Mouse (Mus musculus) R1 (cell line): ENCODE measurements around the gene Spag9.

Source experiments
- DNase-seq: peaks from one replicate; pipeline ENCODE4 v3.0.0-alpha.2; 2018; ENCODE audit warnings: low read depth, low spot score

Spag9 gene

DNA sequence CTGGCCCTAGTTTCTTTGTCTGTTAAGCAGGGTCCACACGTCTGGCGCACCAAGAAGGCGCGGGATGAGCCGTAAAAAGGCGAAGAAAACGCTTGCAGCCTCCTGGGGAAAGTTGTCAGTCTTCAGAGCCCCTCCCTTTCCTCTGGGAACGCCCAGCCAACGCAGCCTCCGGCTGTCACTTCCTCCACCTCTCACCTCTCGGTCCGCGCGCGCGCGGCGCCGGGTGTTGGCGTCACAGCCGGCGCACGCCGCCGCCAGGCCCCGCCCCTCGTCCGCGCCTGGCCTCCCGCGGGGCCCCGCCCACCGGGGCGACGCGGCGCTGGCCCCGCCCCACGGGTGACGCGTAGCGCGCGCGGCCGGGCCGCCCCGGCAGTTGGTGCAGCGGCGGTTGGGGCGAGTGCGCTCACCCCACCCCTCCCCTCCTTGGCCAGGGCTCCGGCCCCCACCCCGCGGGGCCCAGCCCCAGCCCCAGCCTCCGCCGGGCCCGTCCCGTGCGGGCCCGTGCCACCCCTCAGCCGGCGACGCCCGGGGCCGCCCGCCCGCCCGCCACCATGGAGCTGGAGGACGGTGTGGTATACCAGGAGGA lies at the start of gene Spag9:
Gene Spag9, plus strand, starts transcription at position 372 of the 586 bp plus-strand sequence.
- peak; percentile 95 for DNase-seq

DNA sequence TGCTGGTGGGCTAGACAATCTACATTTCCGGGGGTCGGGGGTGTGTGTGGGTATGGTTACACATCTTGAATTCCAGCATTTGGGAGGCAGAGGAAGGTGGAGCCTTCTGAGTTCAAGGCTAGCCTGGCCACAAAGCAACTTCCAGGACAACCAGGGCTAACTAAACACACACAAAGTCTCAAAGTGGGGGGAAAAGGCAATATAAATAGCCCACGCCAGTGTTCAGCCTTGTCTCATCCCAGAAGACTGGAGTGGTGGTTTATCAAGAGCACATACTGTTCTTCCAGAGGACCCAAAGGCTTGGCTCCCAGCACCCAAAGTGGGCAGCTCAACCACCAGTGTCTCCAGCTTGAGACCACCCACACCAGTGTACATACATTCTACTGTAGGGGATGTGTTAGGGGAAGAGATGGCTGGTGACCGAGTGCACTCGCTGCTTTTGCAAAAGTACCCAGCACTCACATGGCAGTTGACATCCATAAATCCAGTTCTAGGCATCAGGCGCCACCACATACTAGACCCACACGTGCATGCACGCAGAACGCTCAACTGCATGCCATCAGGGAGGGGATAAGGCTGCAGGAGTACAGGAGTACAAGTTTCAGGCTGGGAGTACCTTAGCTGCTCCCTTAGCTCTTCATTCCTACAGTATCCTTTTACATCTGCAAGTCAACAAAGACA lies 46.9 kb upstream of the Spag9 start:
- DNase-seq: no peak

DNA sequence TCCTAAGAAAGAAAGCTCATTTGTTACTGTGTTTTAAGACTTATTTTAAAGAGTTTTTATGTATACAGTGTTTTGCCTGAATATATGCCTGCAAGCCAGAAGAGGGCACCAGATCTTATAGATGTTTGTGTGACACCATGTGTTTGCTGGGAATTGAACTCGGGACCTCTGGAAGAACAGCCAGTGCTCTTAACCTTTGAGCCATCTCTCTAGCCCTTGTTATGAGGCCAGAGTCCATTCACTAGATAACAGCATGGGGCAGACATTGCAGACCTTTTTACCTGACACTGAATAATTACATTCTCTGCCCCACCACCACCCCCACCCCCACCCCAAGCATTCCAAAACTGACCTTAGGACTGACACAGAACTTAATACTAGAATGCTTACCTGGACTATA lies 45.8 kb upstream of the Spag9 start:
- DNase-seq: no peak

DNA sequence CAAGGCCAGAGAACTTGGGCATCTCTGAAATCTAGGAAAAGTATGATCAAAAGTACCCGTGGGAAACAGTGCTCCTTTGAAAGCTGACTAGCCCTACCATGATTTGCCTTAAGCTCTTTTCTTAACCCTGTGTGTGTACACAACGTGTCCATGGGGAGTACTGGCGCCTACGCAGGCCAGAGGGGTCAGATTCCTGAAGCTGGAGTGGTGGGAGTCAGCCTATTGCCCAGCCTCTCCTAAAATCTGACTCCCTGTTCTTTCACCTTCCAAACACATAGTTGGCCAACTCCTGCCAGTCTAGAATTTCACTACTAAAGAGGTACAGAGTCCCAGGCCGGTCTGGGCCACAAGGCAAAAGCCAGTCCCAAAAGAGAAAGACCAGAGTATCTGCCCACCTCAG lies 43.5 kb upstream of the Spag9 start:
- no peak for DNase-seq

DNA sequence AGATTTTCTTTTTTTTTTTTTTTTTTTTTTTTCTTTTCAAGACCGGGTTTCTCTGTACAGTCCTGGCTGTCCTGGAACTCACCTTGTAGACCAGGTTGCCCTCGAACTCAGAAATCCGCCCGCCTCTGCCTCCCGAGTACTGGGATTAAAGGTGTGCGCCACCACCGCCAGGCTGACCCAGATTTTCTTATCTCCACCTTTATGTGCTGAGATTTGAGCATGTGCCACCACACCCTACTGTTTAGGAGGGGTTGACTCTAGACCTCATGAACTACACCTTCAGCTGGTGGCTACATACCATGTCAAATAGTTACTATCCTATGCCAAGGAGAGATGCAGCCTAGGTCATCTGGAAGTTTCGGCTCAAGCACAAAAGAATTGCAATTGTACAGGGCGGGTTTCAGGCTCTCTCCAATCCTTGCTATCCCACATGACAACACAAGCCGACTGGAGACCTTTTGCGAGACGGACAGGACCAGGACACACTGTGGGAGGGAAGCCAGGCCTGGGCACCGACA lies 41.1 kb upstream of the Spag9 start:
- peak; percentile 50 for DNase-seq

DNA sequence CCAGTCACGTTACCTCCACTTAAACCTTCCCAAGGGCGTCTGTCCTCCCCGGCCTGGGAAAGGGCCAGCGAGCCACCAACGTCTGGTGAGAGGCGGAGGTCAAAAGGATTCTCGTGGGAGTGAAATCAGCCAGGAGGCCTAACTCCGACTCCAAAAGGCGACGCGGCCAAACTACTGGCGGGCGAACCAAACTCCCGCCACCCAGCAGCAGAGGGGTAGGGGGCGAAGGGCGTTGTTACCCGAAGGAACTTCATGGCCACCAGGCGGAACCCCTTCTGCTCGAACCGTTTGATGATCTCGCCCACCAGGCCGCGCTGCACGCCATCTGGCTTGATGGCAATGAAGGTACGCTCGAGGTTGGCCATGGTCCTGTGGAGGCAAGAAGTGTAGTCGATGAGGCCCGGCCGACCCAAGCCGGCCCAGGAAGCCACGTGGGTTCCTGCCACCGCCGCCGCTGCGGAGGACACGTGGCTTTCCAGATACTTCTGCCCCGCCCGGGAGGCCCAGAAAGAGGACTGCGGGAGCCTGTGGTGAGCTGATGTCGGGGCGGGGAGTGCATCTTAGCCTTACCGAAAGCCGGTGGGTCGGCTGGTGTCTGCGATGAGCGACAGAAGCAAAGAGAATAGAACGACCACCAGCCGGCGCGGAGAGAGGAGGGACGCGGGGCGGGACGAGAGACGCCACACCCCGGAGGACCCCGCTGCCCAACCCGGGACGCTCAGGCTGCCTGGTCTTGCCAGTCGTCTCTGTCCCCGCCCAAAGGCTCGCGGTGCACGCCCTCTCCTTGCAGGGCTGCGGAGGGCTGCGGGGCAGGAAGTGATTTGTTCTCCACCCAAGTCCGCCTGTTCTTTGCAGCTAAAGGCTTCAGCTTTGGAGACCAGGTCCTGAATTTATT lies 40.4 kb upstream of the Spag9 start:
- peak; percentile 96 for DNase-seq

DNA sequence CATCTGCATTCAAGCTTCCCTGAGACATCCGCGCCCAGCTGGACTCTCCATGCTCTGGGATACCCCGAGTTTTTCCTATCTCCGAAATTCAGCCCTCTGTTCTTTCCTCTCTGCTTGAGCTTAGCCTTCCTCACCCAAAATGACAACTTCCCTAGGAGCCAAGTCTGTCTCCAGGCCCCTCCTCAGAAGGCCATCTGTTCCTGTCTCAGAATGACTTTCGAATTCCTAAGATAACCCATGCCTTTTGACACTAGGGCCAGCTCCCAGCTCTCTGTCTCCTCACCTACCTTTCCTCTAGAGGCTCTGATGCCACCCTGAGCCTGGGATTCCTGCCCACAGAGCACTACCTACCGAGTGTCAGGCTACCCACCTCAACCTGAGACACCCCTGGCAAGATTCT lies 39.7 kb upstream of the Spag9 start, which contains the start of gene Nme2:
Gene Nme2, minus strand, starts transcription at position 101 of the 400 bp plus-strand sequence.
- no peak for DNase-seq

DNA sequence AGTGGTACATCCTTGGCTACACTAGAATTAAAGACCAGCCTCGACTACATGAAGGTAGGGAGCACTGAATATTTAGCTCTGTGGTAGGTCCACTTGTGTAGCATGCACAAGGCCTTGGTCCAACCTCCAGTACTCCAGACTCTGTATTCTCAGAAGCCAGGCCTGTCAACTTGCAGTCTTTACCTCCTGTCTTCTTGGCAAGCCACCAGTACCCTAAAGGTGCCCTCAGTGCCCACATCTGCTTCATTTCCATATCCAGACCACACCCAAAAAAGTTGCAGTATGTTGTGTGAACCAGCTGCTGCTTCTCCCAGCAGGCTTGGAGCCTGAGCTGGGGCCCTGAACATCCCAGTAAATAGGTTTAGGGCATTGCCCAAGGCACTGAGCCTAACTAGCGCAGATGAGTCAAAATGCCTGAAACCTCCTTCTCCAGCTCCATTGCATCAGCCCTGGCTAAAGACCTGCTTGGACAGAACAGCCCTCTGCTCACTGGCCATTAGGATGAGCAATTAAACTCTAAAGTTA lies 38.8 kb upstream of the Spag9 start:
- DNase-seq: no peak

DNA sequence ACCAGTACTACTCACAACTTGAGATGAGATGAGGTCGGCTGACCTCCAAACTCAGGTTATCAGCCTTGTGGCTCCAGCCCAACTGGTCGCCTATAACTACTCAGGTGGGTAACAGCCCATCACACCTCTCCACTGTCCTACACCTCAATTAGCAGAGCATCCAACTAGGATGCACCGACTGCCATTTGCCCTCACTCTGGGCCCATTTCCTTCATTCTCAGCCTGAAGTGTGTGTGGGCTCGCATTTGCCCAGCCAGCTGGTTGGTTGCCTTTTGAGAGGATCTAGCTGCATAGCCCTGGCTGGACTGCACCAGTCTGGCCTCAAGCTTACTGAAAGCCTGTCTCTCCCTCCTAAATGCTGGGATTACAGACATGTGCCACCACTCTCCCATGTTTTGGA lies 38.1 kb upstream of the Spag9 start:
- no peak for DNase-seq

DNA sequence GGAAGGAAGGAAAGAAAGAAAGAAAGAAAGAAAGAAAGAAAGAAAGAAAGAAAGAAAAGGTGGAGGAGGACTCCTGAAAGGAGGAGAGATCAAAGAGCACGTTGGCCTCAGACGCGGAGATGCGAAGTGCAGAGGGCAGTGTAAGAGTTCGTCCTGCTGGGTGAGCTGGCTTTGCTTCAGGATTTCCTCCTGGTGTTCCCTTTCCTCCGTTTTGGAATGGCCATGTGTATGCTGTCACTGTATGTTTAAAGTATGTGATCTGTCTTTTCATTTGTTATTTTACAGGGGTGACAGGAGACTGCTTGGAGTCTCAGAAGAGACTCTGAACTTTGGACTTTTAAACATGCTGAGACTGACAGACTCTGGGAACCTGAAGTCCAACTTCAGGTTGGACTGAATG lies 34.4 kb upstream of the Spag9 start:
- DNase-seq: no peak

DNA sequence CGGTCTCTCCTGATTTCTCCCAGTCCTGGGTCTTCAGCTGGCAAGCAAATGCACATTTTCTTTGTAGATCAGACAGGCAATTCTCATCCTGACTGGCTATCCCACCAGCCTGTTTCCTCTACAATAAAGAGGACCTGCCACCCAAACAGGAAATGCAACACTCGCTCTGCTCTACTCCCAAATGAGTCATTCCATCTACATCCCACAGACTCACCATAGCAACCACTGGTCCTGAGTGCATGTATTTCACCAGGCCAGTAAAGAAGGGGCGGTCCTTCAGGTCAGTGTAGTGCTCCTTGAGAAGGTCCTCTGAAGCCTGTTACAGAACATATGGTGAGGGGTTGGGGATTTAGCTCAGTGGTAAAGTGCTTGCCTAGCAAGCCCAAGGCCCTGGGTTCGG lies 32.9 kb upstream of the Spag9 start:
- DNase-seq: no peak

DNA sequence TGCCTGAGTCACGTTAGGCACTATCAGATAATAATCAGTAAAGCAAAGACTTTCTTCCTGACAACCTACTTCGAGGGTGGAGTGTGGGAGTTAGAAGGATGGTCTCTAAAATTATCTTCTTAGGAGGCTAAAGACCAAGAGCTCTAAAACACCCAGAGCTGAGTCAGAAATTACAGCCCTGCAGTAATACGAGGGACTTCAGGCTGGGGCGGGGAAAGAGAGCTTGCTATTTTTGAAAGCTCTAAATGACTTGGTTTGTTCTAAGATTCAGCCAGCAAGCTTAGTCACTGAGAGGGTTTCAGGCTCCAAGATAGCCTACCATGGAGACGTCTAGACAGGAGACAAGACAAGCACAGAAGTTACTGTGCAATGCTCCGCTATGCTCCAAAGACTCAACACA lies 30.5 kb upstream of the Spag9 start:
- DNase-seq: no peak

DNA sequence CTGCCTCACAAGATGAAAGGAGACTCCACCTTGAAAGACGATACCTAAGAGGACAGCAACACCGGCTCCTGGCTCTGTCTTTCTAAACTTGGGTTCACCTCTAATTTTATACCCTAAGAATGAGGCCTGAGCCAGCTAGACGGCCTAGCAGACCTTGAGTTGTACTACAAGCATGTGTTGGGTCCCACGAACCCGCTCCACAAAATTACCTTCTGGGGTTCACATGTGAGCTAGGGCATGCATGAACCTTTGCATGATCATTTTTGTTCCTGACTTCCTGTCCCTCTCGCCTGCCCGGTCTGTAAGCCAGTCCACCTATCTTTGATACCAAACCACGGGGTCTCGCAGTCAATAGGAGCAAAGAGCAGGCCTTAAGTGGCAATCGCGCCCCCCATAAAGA lies 28.5 kb upstream of the Spag9 start:
- peak; percentile 43 for DNase-seq

DNA sequence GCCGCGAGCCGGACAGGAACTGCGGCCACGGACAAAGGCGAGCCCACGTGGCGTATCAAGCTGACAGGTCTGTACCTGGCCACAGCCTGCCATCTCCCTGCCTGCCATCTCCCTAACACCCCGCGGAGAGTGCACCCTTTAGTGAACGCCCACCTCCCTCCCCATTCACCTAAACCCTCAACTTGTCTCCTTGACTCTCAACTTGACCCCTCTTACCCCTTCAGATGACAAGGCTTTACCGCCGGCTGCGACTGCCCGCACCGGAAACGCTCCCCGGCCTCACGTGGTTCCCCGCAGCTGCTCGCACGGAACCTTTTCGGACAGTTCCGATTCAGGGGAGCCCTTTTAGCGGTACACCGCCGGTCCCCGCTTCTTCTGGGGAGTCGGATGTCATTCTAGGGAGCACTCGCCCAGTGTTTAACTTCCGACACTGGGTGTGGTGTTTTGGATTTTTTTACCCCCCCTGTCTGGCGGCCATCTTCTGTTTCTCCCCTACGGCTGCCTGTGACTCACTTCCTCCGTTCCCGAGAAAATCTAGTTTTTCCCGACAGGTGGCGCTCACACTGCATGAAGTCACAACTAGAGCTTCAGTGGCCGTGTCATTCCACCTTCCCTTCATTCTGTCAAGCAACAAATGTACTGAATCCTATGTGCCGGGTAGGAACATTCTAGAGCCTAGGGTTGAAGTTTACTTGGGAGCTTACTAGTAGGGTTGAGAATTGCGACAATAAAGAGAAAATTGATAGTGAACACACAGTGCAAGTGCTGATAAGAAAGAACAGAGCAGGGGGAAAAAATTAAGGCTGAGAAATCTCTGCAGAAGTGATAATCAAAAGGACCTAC lies 27.7 kb upstream of the Spag9 start, which contains the start of the genes Gm20390 and Nme1:
Gene Gm20390, minus strand, starts transcription at position 289 of the 843 bp plus-strand sequence.
Gene Nme1, minus strand, starts transcription at position 517 of the 843 bp plus-strand sequence.
- peak; percentile 98 for DNase-seq

DNA sequence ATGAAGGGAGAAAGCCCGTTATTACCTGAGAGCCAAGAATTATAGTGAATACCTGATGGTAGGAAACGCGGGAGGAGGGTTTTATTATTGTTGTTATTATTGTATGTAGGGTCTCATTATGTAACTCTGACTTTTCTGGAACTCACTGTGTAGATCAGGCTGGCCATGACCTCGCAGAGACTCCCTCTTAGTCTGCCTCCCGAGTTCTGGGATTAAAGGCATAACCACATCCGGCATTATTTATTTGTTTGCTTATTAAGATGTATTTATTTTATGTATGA lies 27.1 kb upstream of the Spag9 start:
- DNase-seq: no peak

DNA sequence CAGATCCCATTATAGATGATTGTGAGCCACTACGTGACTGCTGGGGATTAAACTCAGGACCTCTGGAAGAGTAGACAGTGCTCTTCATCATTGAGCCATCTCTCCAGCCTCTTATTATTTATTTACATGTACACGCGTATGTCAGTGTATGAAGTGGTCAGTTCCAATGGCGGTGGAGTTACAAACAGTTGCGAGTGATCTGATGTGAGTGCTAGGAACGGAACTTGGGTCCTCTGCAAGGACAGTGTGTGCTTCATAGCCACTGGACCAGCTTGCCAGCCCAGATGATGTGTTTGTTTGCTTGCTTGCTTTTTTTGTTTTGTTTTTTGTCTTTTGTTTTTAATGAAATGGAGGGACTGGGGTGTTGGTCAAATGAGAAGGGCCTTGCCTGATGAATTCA lies 26.7 kb upstream of the Spag9 start:
- no peak for DNase-seq

DNA sequence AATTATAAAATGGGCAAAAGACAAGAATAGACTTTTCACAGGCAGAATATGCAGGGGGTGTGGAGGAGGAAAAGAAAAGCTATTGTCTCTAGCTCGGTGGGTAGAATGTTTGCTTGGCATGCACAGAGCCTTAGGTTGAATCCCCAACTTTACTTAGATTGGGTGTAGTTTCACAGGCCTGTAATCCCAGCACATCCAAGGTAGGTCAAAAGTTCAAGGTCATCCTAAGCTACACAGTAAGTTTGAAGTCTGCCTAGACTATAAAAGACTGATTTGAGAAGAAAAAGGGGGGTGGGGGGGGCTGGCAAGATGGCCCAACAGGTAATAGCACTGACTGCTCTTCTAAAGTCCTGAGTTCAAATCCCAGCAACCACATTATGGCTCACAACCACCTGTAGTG lies 26.1 kb upstream of the Spag9 start:
- DNase-seq: peak; percentile 69

DNA sequence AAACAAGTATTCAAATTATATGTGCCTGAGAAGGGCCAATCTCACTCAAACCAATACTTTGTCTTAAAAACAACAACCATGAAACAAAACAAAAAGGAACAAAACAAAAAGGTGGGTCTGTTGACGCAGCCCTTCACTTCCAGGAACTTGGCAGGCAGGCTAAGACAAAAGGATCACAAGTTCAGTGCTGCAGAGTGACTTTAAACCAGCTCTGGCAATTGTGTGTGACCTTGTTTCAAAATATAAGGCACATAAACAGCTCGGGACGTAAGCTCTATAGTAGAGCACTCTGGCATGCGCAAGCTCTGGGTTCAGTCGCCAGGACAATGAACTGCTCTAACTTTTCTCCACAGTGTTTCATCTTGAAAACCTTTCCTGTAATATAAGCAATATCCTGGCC lies 22.9 kb upstream of the Spag9 start:
- peak; percentile 85 for DNase-seq

DNA sequence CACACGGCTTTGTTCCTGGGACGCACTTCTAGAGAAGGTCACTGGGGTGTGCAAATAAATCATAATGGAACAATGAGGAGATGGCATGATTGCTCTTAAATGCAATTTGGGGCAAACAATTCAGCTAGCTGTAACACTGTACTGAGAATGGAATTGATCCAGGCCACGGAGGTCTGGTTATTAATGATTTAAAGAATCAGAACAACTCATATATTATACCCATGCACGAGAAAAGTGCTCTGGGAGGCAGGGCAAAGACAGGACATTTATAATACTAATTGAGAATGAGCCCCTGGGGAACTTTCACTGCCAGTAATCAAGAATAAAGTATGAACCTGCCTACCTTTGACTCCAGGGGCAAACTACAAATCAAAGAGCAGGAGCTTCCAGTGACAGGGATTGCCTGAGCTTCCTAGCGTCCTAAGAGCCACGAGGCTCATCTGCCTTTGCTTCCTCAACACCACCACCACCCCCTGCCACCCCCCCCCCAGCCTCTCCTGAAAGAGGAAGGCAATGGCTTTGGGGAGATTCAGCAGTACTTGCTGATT lies 16.3 kb upstream of the Spag9 start:
- no peak for DNase-seq

DNA sequence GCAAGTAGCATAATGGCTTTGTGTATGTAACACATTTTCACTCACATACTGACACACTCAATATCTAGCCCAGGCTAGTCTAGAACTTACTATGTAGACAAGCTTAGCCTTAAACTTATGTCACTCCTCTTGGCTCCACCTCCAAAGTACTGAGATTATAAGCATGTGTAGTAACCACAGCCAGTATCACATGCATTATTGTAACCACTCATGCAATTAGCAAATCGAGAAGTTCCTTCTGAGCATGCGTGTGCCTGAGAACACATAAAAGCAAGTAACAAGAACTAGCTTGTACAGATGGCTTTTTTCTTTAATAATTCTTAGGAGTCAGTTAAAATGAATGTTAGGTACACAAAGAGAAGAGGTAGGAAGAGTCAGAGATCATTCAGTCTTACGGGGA lies 11.3 kb upstream of the Spag9 start:
- no peak for DNase-seq

DNA sequence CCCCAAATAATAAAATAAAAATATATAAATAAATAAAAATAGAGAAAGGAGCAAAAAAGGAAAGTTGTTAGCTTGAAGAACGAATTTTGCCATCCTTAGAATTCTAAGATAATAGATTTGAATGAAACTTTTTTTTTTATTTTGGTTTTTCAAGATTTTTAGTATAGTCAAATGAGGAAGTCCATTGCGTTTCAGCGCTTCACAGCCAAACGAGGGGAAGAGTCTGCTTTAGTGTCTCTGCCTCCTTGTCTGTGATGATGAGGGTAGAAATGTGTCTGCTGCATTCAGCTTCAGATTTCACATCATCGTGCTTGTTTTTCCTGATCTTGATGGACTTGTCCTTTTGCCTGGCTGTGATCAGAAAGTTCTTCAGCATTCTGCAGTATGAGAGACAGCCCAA lies 10.6 kb upstream of the Spag9 start:
- DNase-seq: no peak
